Mouse (Mus musculus) liver, postnatal 0 days (tissue): ENCODE results near the gene Scamp4. TPM values are rescaled to one million over a fixed set of nuclear protein-coding genes. Genes with fewer than 3 reads are reported as not detected.
"Not testable (repeated sequence)": the region's sequence is repeated elsewhere in the genome, so short reads cannot be mapped to it uniquely, and the experiment has no call there.

Source experiments
- ATAC-seq: fragments of 200-750 bp; cut with Nextera tagmentation; 2 replicates; pipeline ENCODE4 v1.8.0; 2017; ENCODE audit warnings: mild to moderate bottlenecking, moderate library complexity
- DNase-seq: peaks from one replicate; pipeline ENCODE4 v3.0.0-alpha.2; 2016
- H3K27ac ChIP-seq: fragments of 300-500 bp; sonication (generic); 2 replicates; pipeline ENCODE4 v1.5.1; 2014; ENCODE audit warnings: antibody characterized with exemption, moderate library complexity, mild to moderate bottlenecking, low read depth
- H3K27me3 ChIP-seq: fragments of 300-500 bp; sonication (generic); 2 replicates; pipeline ENCODE4 v1.6.1; 2014; ENCODE audit warnings: low read length, control low read depth, mixed read lengths; ENCODE audit not compliant: insufficient read depth
- H3K36me3 ChIP-seq: fragments of 300-500 bp; sonication (generic); replicated peaks from 2 replicates; pipeline ENCODE4 v1.6.1; 2014; ENCODE audit warnings: mild to moderate bottlenecking, control low read depth, low read length, moderate library complexity, mixed read lengths; ENCODE audit not compliant: insufficient read depth
- H3K4me1 ChIP-seq: fragments of 300-500 bp; sonication (generic); 2 replicates; pipeline ENCODE4 v1.6.1; 2014; ENCODE audit warnings: antibody characterized with exemption, mild to moderate bottlenecking, control low read depth; ENCODE audit not compliant: insufficient read depth
- H3K4me2 ChIP-seq: fragments of 300-500 bp; sonication (generic); 2 replicates; pipeline ENCODE4 v1.6.1; 2014; ENCODE audit warnings: low read depth, mild to moderate bottlenecking, low read length, moderate library complexity, mixed read lengths
- H3K4me3 ChIP-seq: fragments of 300-500 bp; sonication (generic); 2 replicates; pipeline ENCODE4 v1.5.1; 2014; ENCODE audit warnings: low read depth, low read length
- H3K9ac ChIP-seq: fragments of 300-500 bp; sonication (generic); replicated peaks from 2 replicates; pipeline ENCODE4 v1.6.1; 2014; ENCODE audit warnings: mild to moderate bottlenecking, moderate library complexity
- H3K9me3 ChIP-seq: fragments of 300-500 bp; sonication (generic); 2 replicates; pipeline ENCODE4 v1.6.1; 2016; ENCODE audit warnings: mild to moderate bottlenecking, control low read depth, low read length, mixed read lengths
- CTCF ChIP-seq: sonication (generic); IDR thresholded peaks from 2 replicates; pipeline ENCODE4 v1.5.1; 2016; ENCODE audit warnings: antibody characterized with exemption, low read depth
- EP300 ChIP-seq: IDR thresholded peaks from 2 replicates; pipeline ENCODE4 v1.6.1; 2016; ENCODE audit warnings: antibody characterized with exemption, low read depth, mild to moderate bottlenecking
- WGBS: fragments of 180-500 bp; shearing (Covaris S2); extraction: QIAGEN DNeasy Blood & Tissue Kit; methylation state at CpG from one replicate; pipeline ENCODE4 v1.1.7; 2014; ENCODE audit not compliant: insufficient replicate concordance; 5-methylcytosine and 5-hydroxymethylcytosine counted together
- polyA plus RNA-seq: library from polyadenylated mRNA; unstranded; fragments of >200 nt; fragmentation: Nextera tagmentation; extraction: Ambion mirVana; gene quantifications from 2 replicates; pipeline ENCODE4 v1.2.1, GENCODE M21; 2015

Gene Scamp4
- polyA plus RNA-seq, 1 experiment from 2014 or later, result 29.2 TPM

- WGBS, result 74% methylated on average over 10 of the region's 10 CpGs
- Histone ChIP-seq H3K27me3 (no peaks in the 10 kb centered on the region), H3K36me3 (peaks cover 17% of the 10 kb centered on the region; the same call in 1 of the 2 replicates), H3K4me3 (no peak overlapping the region), H3K9ac (no peak overlapping the region), H3K4me2 (no peak overlapping the region), H3K4me1 (no peaks in the 10 kb centered on the region), H3K27ac (no peak overlapping the region), H3K9me3 (no peaks in the 10 kb centered on the region)
- TF ChIP-seq EP300 (no peak), CTCF (no peak)
- DNase-seq (peak; percentile 39), ATAC-seq (peak; percentile 63)
These were observed 44.3 kb downstream of the Scamp4 start for GRCm38 (mm10) chr10:80646936-80647335.

GRCm38 (mm10) chr10:80649910-80650309, 47.2 kb downstream of the Scamp4 start:
- not testable (repeated sequence) for H3K4me2 ChIP-seq, H3K4me3 ChIP-seq, H3K27ac ChIP-seq, DNase-seq, H3K27me3 ChIP-seq, H3K36me3 ChIP-seq, ATAC-seq, H3K4me1 ChIP-seq, H3K9ac ChIP-seq, H3K9me3 ChIP-seq
- 75% methylated on average over 6 of the region's 6 CpGs for WGBS

GRCm38 (mm10) chr10:80650392-80650791, 47.7 kb downstream of the Scamp4 start:
- ATAC-seq, result no peak
- DNase-seq, result no peak
- TF ChIP-seq EP300 (no peak), CTCF (no peak)
- Histone ChIP-seq H3K27ac (no peak overlapping the region), H3K9me3 (no peaks in the 10 kb centered on the region), H3K4me2 (no peak overlapping the region), H3K9ac (no peak overlapping the region), H3K4me1 (peaks cover 6% of the 10 kb centered on the region), H3K4me3 (no peak overlapping the region), H3K27me3 (no peaks in the 10 kb centered on the region), H3K36me3 (peaks cover 1% of the 10 kb centered on the region; the same call in 1 of the 2 replicates)
- WGBS, result 86% methylated on average over 10 of the region's 10 CpGs

GRCm38 (mm10) chr10:80653156-80653720, 50.6 kb downstream of the Scamp4 start:
- WGBS, result 75% methylated on average over 6 of the region's 6 CpGs
- DNase-seq, result no peak
- Histone ChIP-seq H3K9ac (0 out of 2 replicates have a peak overlapping the region, but pooled peaks have one; percentile 17), H3K27me3 (no peaks in the 10 kb centered on the region), H3K4me2 (no peak overlapping the region), H3K9me3 (no peaks in the 10 kb centered on the region), H3K27ac (no peak overlapping the region), H3K4me1 (peaks cover 22% of the 10 kb centered on the region), H3K4me3 (no peak overlapping the region), H3K36me3 (no peaks in the 10 kb centered on the region)
- ATAC-seq, result no peak
- TF ChIP-seq EP300, result no peak
- TF ChIP-seq CTCF, result no peak

GRCm38 (mm10) chr10:80654866-80655265, 52.2 kb downstream of the Scamp4 start:
- no peak for TF ChIP-seq CTCF
- TF ChIP-seq EP300, result no peak
- no peaks in the 10 kb centered on the region for H3K9me3 ChIP-seq
- H3K4me3 ChIP-seq, result no peak overlapping the region
- no peaks in the 10 kb centered on the region for H3K36me3 ChIP-seq
- DNase-seq, result no peak
- H3K27ac ChIP-seq, result no peak overlapping the region
- WGBS, result 89% methylated on average over 6 of the region's 6 CpGs
- peaks cover 31% of the 10 kb centered on the region for H3K4me1 ChIP-seq
- H3K4me2 ChIP-seq, result no peak overlapping the region
- ATAC-seq, result no peak
- no peak overlapping the region for H3K9ac ChIP-seq
- no peaks in the 10 kb centered on the region for H3K27me3 ChIP-seq

GRCm38 (mm10) chr10:80655406-80656129, 52.9 kb downstream of the Scamp4 start:
- H3K4me3 ChIP-seq, result peak overlapping the region; percentile 91
- H3K4me1 ChIP-seq, result peaks cover 31% of the 10 kb centered on the region
- no peaks in the 10 kb centered on the region for H3K36me3 ChIP-seq
- no peak for TF ChIP-seq CTCF
- TF ChIP-seq EP300, result no peak
- ATAC-seq (0 out of 2 replicates have a peak, but pooled peaks have one; percentile 2), DNase-seq (no peak)
- no peaks in the 10 kb centered on the region for H3K27me3 ChIP-seq
- no peaks in the 10 kb centered on the region for H3K9me3 ChIP-seq
- H3K9ac ChIP-seq, result peak overlapping the region; percentile 93
- WGBS, result 6% methylated on average over 12 of the region's 12 CpGs
- peak overlapping the region; percentile 97 for H3K4me2 ChIP-seq
- peak overlapping the region; percentile 80 for H3K27ac ChIP-seq
